Mouse (Mus musculus): ENCODE measurements around the gene Fam207a. TPM values are rescaled to one million over a fixed set of nuclear protein-coding genes. Genes with fewer than 3 reads are reported as not detected.

Gene Fam207a
- total and polyA plus RNA-seq, 3 experiments: 8.2 to 10.4 (median 10.3) TPM

DNA sequence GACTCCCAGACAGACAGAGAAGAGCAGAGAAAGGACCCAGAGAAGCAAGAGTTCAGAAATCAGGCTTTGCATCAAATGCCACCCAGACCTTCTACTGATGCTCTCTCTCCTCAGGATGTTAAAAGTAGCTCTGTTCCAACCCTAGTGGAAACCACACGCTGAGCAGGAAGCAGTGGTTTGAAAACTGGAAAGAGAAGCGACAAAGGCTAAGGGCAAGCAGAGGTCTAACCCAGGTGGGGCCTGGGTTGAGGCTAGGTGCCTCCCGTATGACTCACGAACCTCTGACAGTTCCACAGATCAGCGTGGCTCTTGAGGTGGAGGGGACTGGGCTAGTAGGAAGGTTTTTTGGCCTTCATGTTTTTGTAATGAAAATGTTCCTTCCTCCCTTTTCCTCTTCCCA lies 4.9 kb upstream of the Fam207a start:
- intact Hi-C loops (cut with DNase I): no loop called here
- DNase-seq: no peak
- H3K9ac ChIP-seq (ENCODE audit: low read depth, low read length): no peak overlapping the region
- no peak overlapping the region for H3K27ac ChIP-seq
- 74% methylated on average over 5 of the region's 5 CpGs for WGBS
- TF ChIP-seq POLR2A (IDR thresholded peaks at IDR 0.05; ENCODE audit: insufficient read depth, low read depth, low read length) (no peak), EP300 (IDR thresholded peaks at IDR 0.05; ENCODE audit: insufficient read depth, low read depth, low read length) (no peak), CTCF (IDR thresholded peaks at IDR 0.05) (no peak)
- H3K36me3 ChIP-seq (ENCODE audit: control insufficient read depth, insufficient read depth, low read length): no peaks in the 10 kb centered on the region
- H3K4me3 ChIP-seq: no peak overlapping the region
- H3K4me1 ChIP-seq (ENCODE audit: control insufficient read depth, insufficient read depth, low read length): peaks cover 4% of the 10 kb centered on the region
- H3K27me3 ChIP-seq (ENCODE audit: control insufficient read depth, insufficient read depth, low read length): no peaks in the 10 kb centered on the region
- no peaks in the 10 kb centered on the region for H3K79me2 ChIP-seq (replicated peaks; ENCODE audit: control insufficient read depth, insufficient read depth, low read length)

DNA sequence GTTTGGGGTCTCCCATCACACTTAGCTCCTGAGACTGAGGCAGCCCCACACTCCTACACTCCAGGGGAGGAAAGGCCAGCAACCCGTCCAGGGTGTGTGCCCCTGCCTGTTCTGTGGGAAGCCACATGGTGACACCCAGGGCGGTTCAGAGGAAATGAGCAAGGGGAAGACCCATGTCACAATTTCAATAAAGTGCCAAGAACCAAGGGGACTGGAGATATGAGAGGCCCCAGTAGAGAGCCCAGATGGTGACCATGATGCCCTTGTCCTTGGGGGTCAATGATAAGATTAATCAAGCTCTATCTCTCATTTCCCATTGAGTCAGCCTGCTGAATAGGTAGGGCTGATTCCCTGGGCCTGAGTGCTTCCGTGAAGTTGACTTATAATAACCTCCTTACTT lies 3.6 kb upstream of the Fam207a start:
- WGBS: 53% methylated on average over 3 of the region's 3 CpGs
- H3K27me3 ChIP-seq (ENCODE audit: control insufficient read depth, insufficient read depth, low read length): no peaks in the 10 kb centered on the region
- no peak overlapping the region for H3K27ac ChIP-seq
- TF ChIP-seq CTCF (IDR thresholded peaks at IDR 0.05): no peak
- no peak for TF ChIP-seq POLR2A (IDR thresholded peaks at IDR 0.05; ENCODE audit: insufficient read depth, low read depth, low read length)
- no peak for TF ChIP-seq EP300 (IDR thresholded peaks at IDR 0.05; ENCODE audit: insufficient read depth, low read depth, low read length)
- H3K9ac ChIP-seq (ENCODE audit: low read depth, low read length): no peak overlapping the region
- no peaks in the 10 kb centered on the region for H3K36me3 ChIP-seq (ENCODE audit: control insufficient read depth, insufficient read depth, low read length)
- intact Hi-C loops (cut with DNase I): loop anchor here (5.0 to 10.0 kb wide), 4 partner anchors 108 to 398 kb away; no protein-coding TSS in a partner anchor
- no peak overlapping the region for H3K4me3 ChIP-seq
- H3K79me2 ChIP-seq (replicated peaks; ENCODE audit: control insufficient read depth, insufficient read depth, low read length): no peaks in the 10 kb centered on the region
- no peak for DNase-seq
- peaks cover 6% of the 10 kb centered on the region for H3K4me1 ChIP-seq (ENCODE audit: control insufficient read depth, insufficient read depth, low read length)

DNA sequence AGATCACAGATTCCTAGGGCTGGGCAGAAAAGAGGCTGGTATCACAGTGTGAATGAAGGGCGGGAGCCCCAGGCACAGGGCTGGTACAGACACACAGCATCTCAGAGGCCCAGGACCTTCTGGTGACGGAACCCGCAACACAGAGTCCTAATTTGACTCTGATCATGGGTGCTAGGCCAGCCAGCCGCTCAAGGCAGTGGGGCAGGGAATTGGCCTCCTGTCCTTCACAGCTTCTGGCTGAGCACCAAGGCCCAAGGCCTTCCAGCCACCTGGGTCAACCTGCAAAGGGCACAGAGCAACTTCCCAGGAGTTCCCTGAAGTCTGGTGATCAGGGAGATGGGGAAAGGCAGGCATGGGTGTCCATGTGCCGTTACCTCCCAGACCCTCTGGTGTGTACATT lies 2.2 kb upstream of the Fam207a start:
- DNase-seq: no peak
- Histone ChIP-seq H3K9ac (ENCODE audit: low read depth, low read length) (no peak overlapping the region), H3K79me2 (replicated peaks; ENCODE audit: control insufficient read depth, insufficient read depth, low read length) (no peaks in the 10 kb centered on the region), H3K4me3 (no peak overlapping the region), H3K4me1 (ENCODE audit: control insufficient read depth, insufficient read depth, low read length) (peaks cover 6% of the 10 kb centered on the region), H3K36me3 (ENCODE audit: control insufficient read depth, insufficient read depth, low read length) (no peaks in the 10 kb centered on the region), H3K27me3 (ENCODE audit: control insufficient read depth, insufficient read depth, low read length) (no peaks in the 10 kb centered on the region), H3K27ac (no peak overlapping the region)
- intact Hi-C loops (cut with DNase I): loop anchor here (1.0 to 10.0 kb wide), 6 partner anchors 39 to 400 kb away; no protein-coding TSS in a partner anchor
- TF ChIP-seq EP300 (IDR thresholded peaks at IDR 0.05; ENCODE audit: insufficient read depth, low read depth, low read length): no peak
- no peak for TF ChIP-seq CTCF (IDR thresholded peaks at IDR 0.05)
- TF ChIP-seq POLR2A (IDR thresholded peaks at IDR 0.05; ENCODE audit: insufficient read depth, low read depth, low read length): no peak
- WGBS: 91% methylated on average over 5 of the region's 5 CpGs

DNA sequence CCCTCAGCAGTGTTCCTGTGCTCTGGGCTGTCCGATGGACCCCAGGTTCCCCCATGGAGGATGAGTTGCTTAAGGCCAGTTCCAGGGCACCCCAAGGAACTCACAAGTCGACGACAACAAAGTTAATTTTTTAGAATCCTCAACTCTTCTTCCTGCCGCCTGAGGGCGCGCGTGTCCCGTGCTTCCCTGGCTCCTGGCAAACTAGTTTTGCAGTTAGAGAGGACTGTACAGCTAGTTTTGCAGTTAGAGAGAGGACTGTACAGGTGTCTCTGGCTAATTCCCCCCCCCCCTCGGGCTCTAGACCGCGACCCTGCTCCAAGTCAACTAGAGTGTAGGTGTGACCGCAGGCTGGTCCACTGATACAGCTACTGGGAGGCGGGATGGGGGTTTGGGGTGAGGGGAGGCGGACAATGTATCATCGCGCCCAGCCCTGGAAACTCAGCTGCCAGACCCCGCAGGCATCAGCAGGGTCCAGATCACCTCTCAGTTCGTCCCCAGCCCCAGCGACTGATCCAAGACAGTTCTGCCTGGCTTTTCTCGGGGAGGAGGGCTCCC lies 1.6 kb upstream of the Fam207a start:
- no peaks in the 10 kb centered on the region for H3K79me2 ChIP-seq (replicated peaks; ENCODE audit: control insufficient read depth, insufficient read depth, low read length)
- peak; percentile 83 for TF ChIP-seq CTCF (IDR thresholded peaks at IDR 0.05)
- TF ChIP-seq EP300 (IDR thresholded peaks at IDR 0.05; ENCODE audit: insufficient read depth, low read depth, low read length): peak; percentile 89
- TF ChIP-seq POLR2A (IDR thresholded peaks at IDR 0.05; ENCODE audit: insufficient read depth, low read depth, low read length): no peak
- no peak overlapping the region for H3K9ac ChIP-seq (ENCODE audit: low read depth, low read length)
- no peak overlapping the region for H3K27ac ChIP-seq
- no peak overlapping the region for H3K4me3 ChIP-seq
- no peaks in the 10 kb centered on the region for H3K27me3 ChIP-seq (ENCODE audit: control insufficient read depth, insufficient read depth, low read length)
- DNase-seq: peak; percentile 82 to 83
- peaks cover 6% of the 10 kb centered on the region for H3K4me1 ChIP-seq (ENCODE audit: control insufficient read depth, insufficient read depth, low read length)
- H3K36me3 ChIP-seq (ENCODE audit: control insufficient read depth, insufficient read depth, low read length): no peaks in the 10 kb centered on the region
- WGBS: 20% methylated on average over 20 of the region's 20 CpGs
- intact Hi-C loops (cut with DNase I): loop anchor here (1.0 to 10.0 kb wide), 6 partner anchors 40 to 400 kb away; no protein-coding TSS in a partner anchor

DNA sequence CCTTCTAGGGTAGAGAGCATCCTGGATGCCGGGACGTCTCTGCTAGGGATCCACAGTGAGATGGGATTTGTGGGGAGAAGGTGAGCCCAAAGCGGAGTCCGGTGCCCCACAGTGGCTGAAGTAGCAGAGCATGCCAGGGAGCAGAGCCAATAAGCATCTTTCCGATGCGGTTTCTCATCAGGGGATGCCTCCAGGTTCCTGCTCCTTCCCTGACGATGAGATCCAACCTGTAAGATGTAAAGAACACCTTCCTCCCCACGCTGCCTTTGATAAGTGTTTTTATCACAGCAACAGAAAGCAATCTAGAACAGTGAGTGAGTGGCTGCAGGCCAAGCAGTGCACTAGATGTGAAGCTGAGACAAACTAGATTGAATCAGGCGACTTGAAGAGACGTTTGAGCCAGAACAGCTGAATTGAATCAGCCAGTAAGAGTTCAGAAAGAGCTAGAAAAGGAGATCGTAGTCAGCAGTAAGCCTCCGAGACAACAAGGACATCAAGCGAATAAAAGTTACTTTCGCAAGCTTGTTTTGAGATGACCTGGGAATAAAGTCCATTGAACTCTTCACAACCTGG lies 880 bp upstream of the Fam207a start:
- Histone ChIP-seq H3K4me1 (ENCODE audit: control insufficient read depth, insufficient read depth, low read length) (peaks cover 6% of the 10 kb centered on the region), H3K27ac (peak overlapping the region; percentile 79), H3K4me3 (peak overlapping the region; percentile 90), H3K9ac (ENCODE audit: low read depth, low read length) (peak overlapping the region; percentile 49), H3K36me3 (ENCODE audit: control insufficient read depth, insufficient read depth, low read length) (no peaks in the 10 kb centered on the region), H3K27me3 (ENCODE audit: control insufficient read depth, insufficient read depth, low read length) (no peaks in the 10 kb centered on the region), H3K79me2 (replicated peaks; ENCODE audit: control insufficient read depth, insufficient read depth, low read length) (no peaks in the 10 kb centered on the region)
- TF ChIP-seq POLR2A (IDR thresholded peaks at IDR 0.05; ENCODE audit: insufficient read depth, low read depth, low read length) (no peak), EP300 (IDR thresholded peaks at IDR 0.05; ENCODE audit: insufficient read depth, low read depth, low read length) (no peak), CTCF (IDR thresholded peaks at IDR 0.05) (no peak)
- intact Hi-C loops (cut with DNase I): loop anchor here (2.0 to 10.0 kb wide), 5 partner anchors 40 to 401 kb away; no protein-coding TSS in a partner anchor
- no peak for DNase-seq
- 37% methylated on average over 14 of the region's 14 CpGs for WGBS

Measured in heart, adult 2 months (tissue).